Mouse (Mus musculus) brain, embryonic 14.5 days (tissue): ENCODE measurements around the gene Pkn3.

ENCODE experiments used
- CTCF ChIP-seq: fragments of 200-500 bp; IDR thresholded peaks from 2 replicates; pipeline ENCODE4 v1.5.1; 2012; ENCODE audit warnings: inconsistent platforms, mild to moderate bottlenecking, moderate library complexity, borderline replicate concordance; ENCODE audit not compliant: insufficient read depth, insufficient read length; ENCODE audit errors: extremely low read depth
- POLR2A ChIP-seq: fragments of 200-500 bp; IDR thresholded peaks from 2 replicates; pipeline ENCODE4 v1.6.1; 2012; ENCODE audit warnings: mild to moderate bottlenecking, inconsistent platforms, borderline replicate concordance; ENCODE audit not compliant: poor library complexity, insufficient read depth, insufficient read length, severe bottlenecking; ENCODE audit errors: extremely low read depth

DNA sequence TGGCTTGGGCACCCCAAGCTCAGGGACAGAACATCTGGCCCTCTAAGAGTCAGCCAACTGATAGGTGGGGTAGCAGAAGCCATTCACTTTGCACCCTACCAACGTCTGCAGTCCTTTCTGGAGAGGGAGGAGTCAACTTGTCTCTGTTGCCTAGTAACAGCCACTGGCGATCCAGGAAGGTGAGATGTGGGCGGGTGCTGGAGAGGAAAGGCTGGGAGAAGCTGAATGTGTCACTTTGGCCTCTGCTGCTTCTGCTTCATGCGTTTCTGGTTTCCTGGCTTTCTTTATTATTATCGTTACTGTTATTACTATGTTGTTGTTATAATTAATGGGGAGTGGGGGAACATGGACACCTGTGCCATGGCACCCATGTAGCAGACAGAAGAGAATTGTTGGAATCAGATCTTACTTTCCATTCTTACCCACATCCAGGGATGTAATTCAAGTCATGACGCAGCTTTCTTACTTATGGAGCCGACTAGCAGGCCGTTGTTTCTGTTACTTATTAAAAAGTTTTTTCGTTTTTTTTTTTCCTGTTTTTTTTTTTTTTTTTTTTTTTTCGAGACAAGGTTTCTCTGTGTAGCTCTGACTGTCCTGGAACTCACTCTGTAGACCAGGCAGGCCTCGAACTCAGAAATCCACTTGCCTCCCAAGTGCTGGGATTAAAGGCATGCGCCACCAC, 20.1 kb upstream of the Pkn3 start, which contains the start of gene Set:
- TF ChIP-seq CTCF (no peak), POLR2A (no peak)
